Mouse (Mus musculus): ENCODE results near the gene Capzb.

DNA sequence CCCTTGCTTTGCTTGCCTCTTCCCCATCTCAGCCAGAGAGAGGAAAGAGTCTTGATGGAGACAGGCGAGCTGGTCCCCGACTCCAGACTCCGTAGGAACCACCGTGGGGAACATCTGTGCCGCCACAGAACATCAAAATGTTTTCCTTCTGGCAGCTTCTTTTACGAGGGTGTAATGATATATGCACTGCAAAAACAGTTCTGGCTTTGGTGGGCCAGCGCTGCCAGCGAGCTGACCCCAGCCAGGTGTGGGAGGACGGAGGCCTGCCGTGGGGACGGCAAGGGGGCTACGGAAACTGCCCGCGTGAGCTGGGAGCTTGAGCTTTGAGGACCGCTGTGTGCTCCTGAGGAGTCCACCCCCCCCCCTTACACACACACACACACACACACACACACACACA, 92.2 kb downstream of the Capzb start:
- TF ChIP-seq POLR2A (IDR thresholded peaks at IDR 0.05; ENCODE audit: insufficient read depth, low read depth, low read length) (no peak), CTCF (IDR thresholded peaks at IDR 0.05; ENCODE audit: insufficient read depth, low read depth, low read length) (no peak)

All from olfactory bulb, adult 2 months (tissue).